Mouse (Mus musculus) forebrain, embryonic 14.5 days (tissue): ENCODE results near the gene Sqstm1. TPM values are rescaled to one million over a fixed set of nuclear protein-coding genes. Genes with fewer than 3 reads are reported as not detected.

Experiments used
- ATAC-seq: fragments of 200-750 bp; cut with Nextera tagmentation; 2 replicates; pipeline ENCODE4 v1.8.0; 2017; ENCODE audit warnings: mild to moderate bottlenecking, moderate library complexity
- DNase-seq: peaks from one replicate; pipeline ENCODE4 v3.0.0-alpha.2; 2015; ENCODE audit warnings: low spot score
- H3K27ac ChIP-seq: fragments of 300-500 bp; sonication (generic); 2 replicates; pipeline ENCODE4 v1.5.1; 2014; ENCODE audit warnings: low read depth, mild to moderate bottlenecking, control low read depth, low read length, moderate library complexity
- H3K27me3 ChIP-seq: fragments of 300-500 bp; sonication (generic); replicated peaks from 2 replicates; pipeline ENCODE4 v1.6.1; 2014; ENCODE audit warnings: low read length, control low read depth, mixed read lengths; ENCODE audit not compliant: control insufficient read depth, insufficient read depth
- H3K36me3 ChIP-seq: fragments of 300-500 bp; sonication (generic); 2 replicates; pipeline ENCODE4 v1.6.1; 2014; ENCODE audit warnings: low read length, control low read depth; ENCODE audit not compliant: control insufficient read depth, insufficient read depth
- H3K4me1 ChIP-seq: fragments of 300-500 bp; sonication (generic); 2 replicates; pipeline ENCODE4 v1.6.1; 2014; ENCODE audit warnings: antibody characterized with exemption, low read length, control low read depth; ENCODE audit not compliant: control insufficient read depth, insufficient read depth
- H3K4me2 ChIP-seq: fragments of 300-500 bp; sonication (generic); 2 replicates; pipeline ENCODE4 v1.6.1; 2014; ENCODE audit warnings: mild to moderate bottlenecking, control low read depth, low read length
- H3K4me3 ChIP-seq: fragments of 300-500 bp; sonication (generic); 2 replicates; pipeline ENCODE4 v1.5.1; 2014; ENCODE audit warnings: low read depth, low read length, control low read depth
- H3K9ac ChIP-seq: fragments of 300-500 bp; sonication (generic); 2 replicates; pipeline ENCODE4 v1.6.1; 2014; ENCODE audit warnings: mild to moderate bottlenecking, low read length, control low read depth, moderate library complexity
- H3K9me3 ChIP-seq: fragments of 300-500 bp; sonication (generic); replicated peaks from 2 replicates; pipeline ENCODE4 v1.6.1; 2016; ENCODE audit warnings: low read length, control low read depth, mixed read lengths; ENCODE audit not compliant: control insufficient read depth
- WGBS: fragments of 180-500 bp; shearing (Covaris S2); extraction: QIAGEN DNeasy Blood & Tissue Kit; methylation state at CpG from one replicate; pipeline ENCODE4 v1.1.7; 2014; 5-methylcytosine and 5-hydroxymethylcytosine counted together
- polyA plus RNA-seq: library from polyadenylated mRNA; unstranded; fragments of >200 nt; fragmentation: Nextera tagmentation; extraction: Ambion mirVana; gene quantifications from 2 replicates; pipeline ENCODE4 v1.2.1, GENCODE M21; 2014

The Sqstm1 gene
- polyA plus RNA-seq, 1 experiment from 2014 or later, result 263 TPM

DNA sequence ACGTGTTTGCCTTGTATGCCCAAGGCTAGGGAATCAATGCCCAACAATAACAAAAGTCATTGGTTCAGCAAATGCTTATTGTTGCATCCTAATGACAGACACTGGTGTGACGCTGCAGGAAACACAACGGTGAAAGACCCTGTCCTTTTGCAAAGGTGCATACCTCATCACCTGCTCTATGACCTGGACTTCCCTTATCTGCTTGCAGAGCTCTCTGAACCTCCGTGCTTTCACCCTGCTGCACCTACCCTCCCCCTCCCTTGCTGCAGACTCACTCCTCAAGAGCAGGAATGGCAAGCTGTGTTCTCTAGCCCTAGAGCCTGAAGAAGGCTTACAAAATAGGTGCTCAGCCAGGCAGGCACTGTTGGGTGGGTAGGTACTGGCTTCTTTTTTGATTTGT, 15.8 kb downstream of the Sqstm1 start:
- no peak overlapping the region for H3K4me2 ChIP-seq
- WGBS, result 80% methylated on average over 4 of the region's 4 CpGs
- H3K9ac ChIP-seq, result no peak overlapping the region
- no peak for DNase-seq
- no peak overlapping the region for H3K4me3 ChIP-seq
- no peaks in the 10 kb centered on the region for H3K9me3 ChIP-seq
- H3K4me1 ChIP-seq, result no peaks in the 10 kb centered on the region
- H3K27me3 ChIP-seq, result no peaks in the 10 kb centered on the region
- H3K36me3 ChIP-seq, result peaks cover 50% of the 10 kb centered on the region
- ATAC-seq, result no peak
- no peak overlapping the region for H3K27ac ChIP-seq

GRCm38 (mm10) chr11:50194070-50194469, 16.6 kb downstream of the Sqstm1 start:
- peaks cover 43% of the 10 kb centered on the region for H3K36me3 ChIP-seq

DNA sequence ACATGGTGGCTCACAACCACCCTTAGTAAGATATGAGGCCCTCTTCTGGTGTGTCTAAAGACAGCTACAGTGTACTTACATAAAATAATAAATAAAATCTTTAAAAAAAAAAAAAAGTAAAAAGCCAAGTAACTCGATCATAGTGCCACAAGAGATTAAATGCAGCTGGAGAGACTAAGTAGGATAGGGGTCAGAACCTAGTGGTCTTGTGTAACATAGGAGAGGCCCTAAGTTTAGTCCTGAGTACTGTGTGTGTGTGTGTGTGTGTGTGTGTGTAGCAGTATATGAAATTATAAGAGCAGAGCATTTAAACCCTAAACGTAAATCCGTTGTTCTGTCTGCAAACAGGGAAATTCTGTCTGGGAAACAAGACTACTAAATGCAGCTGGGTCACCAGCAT, 18.3 kb downstream of the Sqstm1 start:
- peaks cover 30% of the 10 kb centered on the region for H3K36me3 ChIP-seq
- ATAC-seq (no peak), DNase-seq (no peak)
- 96% methylated on average over 3 of the region's 3 CpGs for WGBS
- no peak overlapping the region for H3K9ac ChIP-seq
- H3K4me1 ChIP-seq, result no peaks in the 10 kb centered on the region
- H3K4me3 ChIP-seq, result no peak overlapping the region
- no peak overlapping the region for H3K27ac ChIP-seq
- H3K4me2 ChIP-seq, result no peak overlapping the region
- H3K27me3 ChIP-seq, result no peaks in the 10 kb centered on the region
- no peaks in the 10 kb centered on the region for H3K9me3 ChIP-seq

More at GRCm38 (mm10) chr11:50194070-50194469, 16.6 kb downstream of the Sqstm1 start:
- no peak overlapping the region for H3K27ac ChIP-seq
- ATAC-seq (no peak), DNase-seq (no peak)
- H3K4me2 ChIP-seq, result no peak overlapping the region
- no peaks in the 10 kb centered on the region for H3K9me3 ChIP-seq
- no peak overlapping the region for H3K4me3 ChIP-seq
- H3K4me1 ChIP-seq, result no peaks in the 10 kb centered on the region
- H3K27me3 ChIP-seq, result no peaks in the 10 kb centered on the region
- no peak overlapping the region for H3K9ac ChIP-seq
- 86% methylated on average over 7 of the region's 7 CpGs for WGBS

- Histone ChIP-seq H3K36me3 (peaks cover 16% of the 10 kb centered on the region), H3K4me1 (no peaks in the 10 kb centered on the region), H3K9me3 (no peaks in the 10 kb centered on the region), H3K9ac (no peak overlapping the region), H3K4me2 (no peak overlapping the region), H3K27ac (no peak overlapping the region), H3K27me3 (no peaks in the 10 kb centered on the region), H3K4me3 (no peak overlapping the region)
- DNase-seq (no peak), ATAC-seq (no peak)
- 91% methylated on average over 4 of the region's 4 CpGs for WGBS
Measured at GRCm38 (mm10) chr11:50190362-50190761, 20.3 kb downstream of the Sqstm1 start.

GRCm38 (mm10) chr11:50188682-50189081, 21.9 kb downstream of the Sqstm1 start:
- no peaks in the 10 kb centered on the region for H3K4me1 ChIP-seq
- H3K27me3 ChIP-seq, result no peaks in the 10 kb centered on the region
- DNase-seq (no peak), ATAC-seq (no peak)
- WGBS, result 83% methylated on average over 7 of the region's 7 CpGs
- H3K36me3 ChIP-seq, result peaks cover 16% of the 10 kb centered on the region
- H3K9ac ChIP-seq, result no peak overlapping the region
- no peak overlapping the region for H3K27ac ChIP-seq
- H3K4me2 ChIP-seq, result no peak overlapping the region
- no peaks in the 10 kb centered on the region for H3K9me3 ChIP-seq
- H3K4me3 ChIP-seq, result no peak overlapping the region

GRCm38 (mm10) chr11:50184788-50185187, 25.8 kb downstream of the Sqstm1 start:
- Histone ChIP-seq H3K36me3 (peaks cover 29% of the 10 kb centered on the region), H3K9me3 (no peaks in the 10 kb centered on the region), H3K9ac (no peak overlapping the region), H3K4me1 (no peaks in the 10 kb centered on the region), H3K27me3 (no peaks in the 10 kb centered on the region), H3K4me2 (no peak overlapping the region), H3K4me3 (no peak overlapping the region), H3K27ac (no peak overlapping the region)
- 92% methylated on average over 3 of the region's 3 CpGs for WGBS
- no peak for DNase-seq
- no peak for ATAC-seq

DNA sequence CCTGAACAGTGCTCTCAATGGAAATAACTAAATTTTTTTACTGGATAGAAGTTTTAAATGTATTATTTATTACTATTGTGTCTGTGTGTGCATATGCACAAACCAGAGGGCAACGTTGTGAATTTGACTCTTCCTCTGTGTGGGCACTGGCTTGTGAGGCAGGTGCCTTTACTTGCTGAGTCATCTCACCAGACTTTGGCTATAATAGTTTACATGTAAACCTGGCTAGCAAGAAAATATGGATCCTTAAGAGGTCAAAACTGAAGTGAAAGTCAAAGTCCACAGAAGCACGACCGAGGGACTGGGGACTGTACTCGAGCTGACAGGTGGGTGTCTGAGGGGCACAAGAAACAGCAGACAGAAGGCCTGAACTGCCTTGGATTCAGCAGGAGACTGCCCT, 27.9 kb downstream of the Sqstm1 start:
- Histone ChIP-seq H3K27ac (no peak overlapping the region), H3K27me3 (no peaks in the 10 kb centered on the region), H3K4me2 (no peak overlapping the region), H3K4me1 (no peaks in the 10 kb centered on the region), H3K9me3 (no peaks in the 10 kb centered on the region), H3K36me3 (peaks cover 38% of the 10 kb centered on the region), H3K9ac (no peak overlapping the region), H3K4me3 (no peak overlapping the region)
- WGBS, result 87% methylated on average over 4 of the region's 4 CpGs
- DNase-seq (no peak), ATAC-seq (no peak)

DNA sequence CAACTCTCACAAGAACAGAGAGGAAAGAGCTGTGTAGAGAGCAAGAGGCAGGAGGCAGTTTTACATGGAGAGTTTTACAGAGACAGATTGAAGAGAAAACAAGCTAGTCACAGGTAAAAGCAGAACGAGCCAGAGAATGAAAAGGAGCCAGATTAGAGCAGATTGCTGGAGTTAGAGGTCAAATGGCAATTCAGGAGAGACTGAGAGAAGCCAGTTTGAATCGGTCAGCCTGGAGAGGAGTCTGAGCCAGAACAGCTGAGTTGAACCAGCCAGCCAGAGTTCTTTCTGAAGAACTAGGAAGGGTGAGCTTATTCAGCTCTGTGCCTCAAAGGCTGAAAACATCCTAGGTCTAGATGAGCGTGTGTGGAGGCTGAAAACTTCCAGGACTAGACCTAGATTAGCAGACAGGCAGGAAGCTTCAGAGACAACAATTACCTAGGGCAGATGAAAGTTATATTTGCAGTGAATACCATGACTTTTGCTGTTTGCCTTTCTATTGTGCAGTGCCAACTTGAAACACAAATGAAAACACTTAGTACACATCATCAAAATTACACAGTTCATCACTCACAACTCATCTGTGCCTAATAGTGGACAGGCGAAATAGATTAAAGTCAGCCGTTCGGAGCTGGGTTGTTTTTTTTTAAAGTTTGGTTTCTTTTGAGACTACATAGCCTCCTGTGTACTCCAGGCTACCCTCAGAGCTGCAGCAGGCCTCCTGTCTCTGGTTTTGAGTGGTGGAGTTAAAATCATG, 30.0 kb downstream of the Sqstm1 start:
- H3K27ac ChIP-seq, result no peak overlapping the region
- no peaks in the 10 kb centered on the region for H3K27me3 ChIP-seq
- peaks cover under 1% of the 10 kb centered on the region; the same call in 1 of the 2 replicates for H3K4me1 ChIP-seq
- DNase-seq (no peak), ATAC-seq (no peak)
- no peak overlapping the region for H3K4me3 ChIP-seq
- no peak overlapping the region for H3K9ac ChIP-seq
- WGBS, result 81% methylated on average over 6 of the region's 6 CpGs
- H3K9me3 ChIP-seq, result no peaks in the 10 kb centered on the region
- peaks cover 44% of the 10 kb centered on the region for H3K36me3 ChIP-seq
- no peak overlapping the region for H3K4me2 ChIP-seq
